Mouse (Mus musculus) gastrocnemius, adult 8-10 months (tissue): ENCODE data around the gene Pex19. TPM values are rescaled to one million over a fixed set of nuclear protein-coding genes. Genes with fewer than 3 reads are reported as not detected.

ENCODE experiments used
- DNase-seq, 2 experiments: peaks; one replicate each; pipeline ENCODE4 v3.0.0; 2022; ENCODE audit warnings: low spot score in 2 of 2
- total RNA-seq, 4 experiments: library from RNA; stranded (reverse); gene quantifications; 2 replicates each; pipeline ENCODE4 v1.2.4; 2022

Pex19 gene
- total RNA-seq, 4 experiments from 2014 or later: 74.5 to 83.0 (median 76.6) TPM

- DNase-seq: no peak
Observed at GRCm38 (mm10) chr1:172133535-172133934, 7.0 kb downstream of the Pex19 start.

- DNase-seq: no peak
Observed at GRCm38 (mm10) chr1:172134072-172134471, 7.5 kb downstream of the Pex19 start.

GRCm38 (mm10) chr1:172140160-172140559 is 13.6 kb downstream of the Pex19 start:
- no peak for DNase-seq

- DNase-seq: no peak
Observed at GRCm38 (mm10) chr1:172140825-172141224, 14.3 kb downstream of the Pex19 start.

- DNase-seq: no peak
Observed at GRCm38 (mm10) chr1:172141529-172141928, 15.0 kb downstream of the Pex19 start.

- DNase-seq: peak; percentile 18 to 24
Observed at GRCm38 (mm10) chr1:172143570-172143969, 17.0 kb downstream of the Pex19 start.

GRCm38 (mm10) chr1:172147835-172148278 is 21.3 kb downstream of the Pex19 start, which contains the start of gene Dcaf8:
Gene Dcaf8 (plus strand): TSS chr1:172148084.
- DNase-seq: peak; percentile 96 to 98

- peak; percentile 20 to 33 for DNase-seq
Observed at GRCm38 (mm10) chr1:172148279-172148954, 21.9 kb downstream of the Pex19 start.

GRCm38 (mm10) chr1:172148955-172149815 is 22.6 kb downstream of the Pex19 start:
- DNase-seq: no peak

GRCm38 (mm10) chr1:172154536-172154935 is 28.0 kb downstream of the Pex19 start:
- no peak for DNase-seq

- DNase-seq: no peak
Observed at GRCm38 (mm10) chr1:172155518-172155917, 29.0 kb downstream of the Pex19 start.

- DNase-seq: no peak
Observed at GRCm38 (mm10) chr1:172159970-172160369, 33.4 kb downstream of the Pex19 start.

GRCm38 (mm10) chr1:172160508-172160907 is 34.0 kb downstream of the Pex19 start:
- no peak for DNase-seq

GRCm38 (mm10) chr1:172162009-172162408 is 35.5 kb downstream of the Pex19 start:
- no peak for DNase-seq

- DNase-seq: no peak
Observed at GRCm38 (mm10) chr1:172162959-172163358, 36.4 kb downstream of the Pex19 start.

GRCm38 (mm10) chr1:172167911-172168310 is 41.4 kb downstream of the Pex19 start:
- no peak for DNase-seq

GRCm38 (mm10) chr1:172169809-172170208 is 43.3 kb downstream of the Pex19 start:
- no peak for DNase-seq

GRCm38 (mm10) chr1:172172381-172172780 is 45.8 kb downstream of the Pex19 start:
- DNase-seq: no peak

GRCm38 (mm10) chr1:172173181-172173580 is 46.6 kb downstream of the Pex19 start:
- no peak for DNase-seq

GRCm38 (mm10) chr1:172177791-172178190 is 51.2 kb downstream of the Pex19 start:
- no peak for DNase-seq

- DNase-seq: no peak
Observed at GRCm38 (mm10) chr1:172179102-172179501, 52.5 kb downstream of the Pex19 start.

- no peak for DNase-seq
Observed at GRCm38 (mm10) chr1:172180881-172181280, 54.3 kb downstream of the Pex19 start.
